Mouse (Mus musculus): ENCODE measurements around the gene Tspan31.

GRCm38 (mm10) chr10:127030336-127031296 is 39.4 kb downstream of the Tspan31 start, which contains the start of gene Tsfm:
- TF ChIP-seq CTCF (conservative IDR thresholded peaks at IDR 0.05; ENCODE audit: low read length) (peak; percentile 58), POU5F1 (IDR thresholded peaks at IDR 0.05; ENCODE audit: borderline replicate concordance, low read length) (no peak), NANOG (IDR thresholded peaks at IDR 0.05; ENCODE audit: borderline replicate concordance, low read length) (no peak)
